ENCODE assay signal across 14 mouse cellular contexts in the genomic region with DNA sequence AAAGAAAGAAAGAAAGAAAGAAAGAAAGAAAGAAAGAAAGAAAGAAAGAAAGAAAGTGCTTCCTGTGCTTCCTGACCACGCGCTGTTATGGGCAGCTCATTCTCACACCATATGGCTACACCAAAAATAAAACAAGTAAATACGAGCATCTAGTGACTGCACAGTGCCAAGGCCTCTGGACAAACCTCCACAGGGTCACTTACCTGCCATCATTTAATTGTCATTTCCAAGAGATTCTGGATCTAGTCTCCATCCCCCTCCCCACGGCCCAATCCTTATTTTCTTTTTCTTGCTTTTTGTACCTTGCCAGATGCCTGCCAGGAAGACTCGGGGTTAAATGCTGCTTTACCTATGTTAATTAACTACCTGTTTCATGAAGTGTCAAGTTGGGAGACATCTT.
"Had no signal": no experiment of that assay in that cellular context is flagged by ENCODE, and none has a peak within 500 bp of the region (broad histone marks: within the 10 kb centered on the region; RNA-seq: fewer than 3 reads in every experiment).

No protein-coding gene starts in this region.

- H3K9me3 ChIP-seq: limb, embryonic 15.5 days; liver, embryonic 12.5 days; megakaryocyte, embryonic 14.5 days; midbrain, embryonic 12.5 days had no signal

- DNase-seq: kidney, adult 2 months; kidney, postnatal 36 days; lung, embryonic 14.5 days; lung, postnatal 10 days; lung, postnatal 4 days; right cerebral cortex, postnatal 25 days; thymus, adult 2 months; thymus, postnatal 25 days had no signal

- ATAC-seq: liver, embryonic 12.5 days; midbrain, embryonic 16.5 days had no signal

- H3K9ac ChIP-seq: limb, embryonic 15.5 days; liver, embryonic 12.5 days; lung, embryonic 14.5 days; midbrain, embryonic 12.5 days had no signal

- H3K4me1 ChIP-seq: limb, embryonic 15.5 days; liver, embryonic 12.5 days; megakaryocyte, embryonic 14.5 days had no signal

- H3K4me3 ChIP-seq: limb, embryonic 15.5 days; liver, embryonic 12.5 days; megakaryocyte, embryonic 14.5 days; midbrain, embryonic 12.5 days had no signal

- H3K27me3 ChIP-seq: limb, embryonic 15.5 days; liver, embryonic 12.5 days had no signal

- H3K36me3 ChIP-seq: limb, embryonic 15.5 days; liver, embryonic 12.5 days; midbrain, embryonic 12.5 days had no signal

- H3K27ac ChIP-seq: kidney, postnatal 0 days; limb, embryonic 15.5 days; liver, embryonic 12.5 days; midbrain, embryonic 12.5 days had no signal

- H3K4me2 ChIP-seq: limb, embryonic 15.5 days; liver, embryonic 12.5 days; lung, embryonic 14.5 days; midbrain, embryonic 12.5 days had no signal
